Mouse (Mus musculus) bone marrow, adult 2 months (tissue): Measurements from ENCODE around the gene Derl3. TPM values are rescaled to one million over a fixed set of nuclear protein-coding genes. Genes with fewer than 3 reads are reported as not detected.
"Not testable (repeated sequence)": the region's sequence is repeated elsewhere in the genome, so short reads cannot be mapped to it uniquely, and the experiment has no call there.

Experiments
- H3K27ac ChIP-seq: fragments of 200-500 bp; 2 replicates; pipeline ENCODE4 v1.5.1; 2012; ENCODE audit warnings: low read depth, mild to moderate bottlenecking, control low read depth, inconsistent platforms, low read length; ENCODE audit not compliant: control insufficient read depth, poor library complexity, insufficient read depth
- H3K4me1 ChIP-seq: fragments of 200-500 bp; 2 replicates; pipeline ENCODE4 v1.6.1; 2011; ENCODE audit warnings: low read length; ENCODE audit not compliant: control insufficient read depth, insufficient read depth
- H3K4me3 ChIP-seq: fragments of 200-500 bp; replicated peaks from 2 replicates; pipeline ENCODE3; 2011; ENCODE audit warnings: mild to moderate bottlenecking, low read depth, low read length, control low read depth; ENCODE audit not compliant: control insufficient read depth
- CTCF ChIP-seq: fragments of 200-500 bp; IDR thresholded peaks from 2 replicates; pipeline ENCODE4 v1.5.1; 2011; ENCODE audit warnings: low read length, control low read depth; ENCODE audit not compliant: control insufficient read depth, insufficient read depth
- POLR2A ChIP-seq: fragments of 200-500 bp; IDR thresholded peaks from 2 replicates; pipeline ENCODE4 v1.6.1; 2011; ENCODE audit warnings: low read depth, mild to moderate bottlenecking, control low read depth, low read length, borderline replicate concordance; ENCODE audit not compliant: control insufficient read depth
- WGBS: fragments of 180-500 bp; shearing (Covaris S2); methylation state at CpG from one replicate; pipeline ENCODE4 v1.1.7; 2018; 5-methylcytosine and 5-hydroxymethylcytosine counted together
- polyA plus RNA-seq: library from polyadenylated mRNA; stranded (reverse); fragments of >200 nt; gene quantifications from 2 replicates; pipeline ENCODE4 v1.2.4, GENCODE M21; 2011; ENCODE audit warnings: low replicate concordance; ENCODE audit not compliant: missing spikeins, insufficient read depth, insufficient read length

The Derl3 gene
- polyA plus RNA-seq, 1 experiment: 1.2 TPM

- Histone ChIP-seq H3K4me3 (peak within 1 kb of the TSS; percentile 71), H3K27ac (peak within 1 kb of the TSS; percentile 63; the same call in 1 of the 2 replicates)
- peak; percentile 30; the same call in 1 of the 2 replicates for TF ChIP-seq POLR2A
- WGBS: under 1% methylated on average over 46 of the region's 46 CpGs
- H3K4me1 ChIP-seq: not testable (repeated sequence)
These were observed 33.3 kb upstream of the Derl3 start, which contains the start of gene Mif for GRCm38 (mm10) chr10:75859786-75860470. Mif (minus strand) TSS chr10:75860240.

- Histone ChIP-seq H3K27ac (no peak overlapping the region), H3K4me3 (no peak overlapping the region), H3K4me1 (peaks cover 3% of the 10 kb centered on the region)
- no peak for TF ChIP-seq POLR2A
- no peak for TF ChIP-seq CTCF
- WGBS: 48% methylated on average over 7 of the region's 7 CpGs
These were observed 32.5 kb upstream of the Derl3 start for GRCm38 (mm10) chr10:75860746-75861145.

- Histone ChIP-seq H3K4me1 (peaks cover 3% of the 10 kb centered on the region), H3K27ac (no peak overlapping the region), H3K4me3 (no peak overlapping the region)
- 73% methylated on average over 5 of the region's 5 CpGs for WGBS
- TF ChIP-seq POLR2A (no peak), CTCF (no peak)
These were observed 31.6 kb upstream of the Derl3 start for GRCm38 (mm10) chr10:75861587-75861986.

- H3K4me3 ChIP-seq: peak overlapping the region; percentile 27
- no peaks in the 10 kb centered on the region; the same call in 1 of the 2 replicates for H3K4me1 ChIP-seq
- no peak overlapping the region for H3K27ac ChIP-seq
- 38% methylated on average over 10 of the region's 10 CpGs for WGBS
- TF ChIP-seq POLR2A (no peak), CTCF (no peak)
These were observed 20.9 kb upstream of the Derl3 start for GRCm38 (mm10) chr10:75872025-75872914.

- peak overlapping the region; percentile 41 for H3K4me3 ChIP-seq
- no peaks in the 10 kb centered on the region; the same call in 1 of the 2 replicates for H3K4me1 ChIP-seq
- H3K27ac ChIP-seq: no peak overlapping the region
- TF ChIP-seq CTCF (no peak), POLR2A (no peak)
- WGBS: 9% methylated on average over 11 of the region's 11 CpGs
These were observed 20.2 kb upstream of the Derl3 start for GRCm38 (mm10) chr10:75872915-75873542.

- TF ChIP-seq POLR2A (no peak), CTCF (no peak)
- WGBS: 68% methylated on average over 10 of the region's 10 CpGs
- H3K27ac ChIP-seq: no peak overlapping the region
- no peak overlapping the region for H3K4me3 ChIP-seq
- no peaks in the 10 kb centered on the region; the same call in 1 of the 2 replicates for H3K4me1 ChIP-seq
These were observed 19.6 kb upstream of the Derl3 start for GRCm38 (mm10) chr10:75873543-75874170.

GRCm38 (mm10) chr10:75878836-75879235, 14.4 kb upstream of the Derl3 start:
- H3K27ac ChIP-seq: no peak overlapping the region
- H3K4me1 ChIP-seq: no peaks in the 10 kb centered on the region
- WGBS: 77% methylated on average over 3 of the region's 3 CpGs
- H3K4me3 ChIP-seq: no peak overlapping the region
- TF ChIP-seq POLR2A (no peak), CTCF (no peak)
